Mouse (Mus musculus) NIH3T3 (cell line): ENCODE data around the gene BC061212.
"Not testable (repeated sequence)": the region's sequence is repeated elsewhere in the genome, so short reads cannot be mapped to it uniquely, and the experiment has no call there.

Source experiments
- DNase-seq: peaks from one replicate; pipeline ENCODE4 v3.0.0-alpha.2; 2012; ENCODE audit warnings: low read depth

Gene BC061212

GRCm38 (mm10) chr5:94070445-94070844, at the start of gene BC061212:
BC061212 (minus strand) TSS chr5:94070545.
- DNase-seq: not testable (repeated sequence)

GRCm38 (mm10) chr5:94076085-94076484, 5.7 kb upstream of the BC061212 start, which contains the start of gene Gm6351:
Gm6351 (plus strand) TSS chr5:94076385.
- not testable (repeated sequence) for DNase-seq
